Mouse (Mus musculus) olfactory bulb, adult 2 months (tissue): ENCODE measurements around the gene Trim7.
"Not testable (repeated sequence)": the region's sequence is repeated elsewhere in the genome, so short reads cannot be mapped to it uniquely, and the experiment has no call there.

Experiments
- CTCF ChIP-seq: fragments of 200-500 bp; IDR thresholded peaks from 2 replicates; pipeline ENCODE4 v1.5.1; 2012; ENCODE audit warnings: low read depth, mild to moderate bottlenecking, low read length, moderate library complexity; ENCODE audit not compliant: insufficient read depth
- POLR2A ChIP-seq: fragments of 200-500 bp; IDR thresholded peaks from 2 replicates; pipeline ENCODE4 v1.6.1; 2012; ENCODE audit warnings: mild to moderate bottlenecking, low read depth, low read length, moderate library complexity; ENCODE audit not compliant: insufficient read depth

DNA sequence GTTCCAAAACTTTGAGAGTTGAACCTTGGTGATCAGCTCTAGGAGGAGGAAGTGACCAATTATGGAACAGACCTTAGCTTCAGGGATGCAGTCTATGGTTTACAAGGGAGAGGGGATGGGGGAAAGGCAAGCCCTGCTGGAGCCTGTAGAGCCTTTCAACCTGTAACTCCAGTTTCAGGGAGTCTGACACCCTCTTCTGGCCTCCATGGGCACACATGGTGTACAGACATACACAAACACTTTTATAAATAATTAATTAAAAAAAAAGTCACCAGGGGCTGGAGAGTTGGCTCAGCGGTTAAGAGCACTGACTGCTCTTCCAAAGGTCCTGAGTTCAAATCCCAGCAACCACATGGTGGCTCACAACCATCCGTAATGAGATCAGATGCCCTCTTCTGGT lies 20.4 kb downstream of the Trim7 start:
- not testable (repeated sequence) for TF ChIP-seq CTCF, POLR2A
